Mouse (Mus musculus): ENCODE measurements around the gene Ptprc. TPM values are rescaled to one million over a fixed set of nuclear protein-coding genes. Genes with fewer than 3 reads are reported as not detected.

The Ptprc gene
- polyA plus RNA-seq, 1 experiment: not detected

- Histone ChIP-seq H3K36me3 (ENCODE audit: control insufficient read depth, insufficient read depth, low read length, poor library complexity, severe bottlenecking) (no peaks in the 10 kb centered on the region), H3K9me3 (replicated peaks; ENCODE audit: control insufficient read depth, insufficient read depth, low read length, poor library complexity, severe bottlenecking) (no peaks in the 10 kb centered on the region)
Observed at GRCm38 (mm10) chr1:138085810-138086209, 89.7 kb downstream of the Ptprc start.

DNA sequence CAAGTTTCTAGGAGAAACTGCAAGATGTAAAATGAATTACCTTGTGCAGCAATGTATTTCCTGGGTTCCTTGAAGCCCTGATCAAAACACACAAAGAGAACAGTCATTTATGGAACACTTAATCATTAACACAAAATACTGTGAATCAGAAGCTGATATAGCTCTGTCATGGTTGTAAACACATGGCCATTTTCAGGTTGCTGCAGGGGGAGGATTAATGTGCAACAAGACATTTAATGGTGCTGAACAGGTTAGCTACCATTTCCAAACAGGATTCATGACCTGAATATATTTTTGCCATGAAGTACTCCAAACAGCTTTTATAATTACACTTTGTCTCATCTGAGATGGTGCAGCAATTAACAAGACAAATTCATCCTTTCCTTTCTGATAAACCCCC, 91.8 kb downstream of the Ptprc start:
- TF ChIP-seq CTCF (IDR thresholded peaks at IDR 0.05; ENCODE audit: low read depth, low read length): no peak
- TF ChIP-seq EP300 (IDR thresholded peaks at IDR 0.05; ENCODE audit: insufficient read depth, low read depth, low read length): no peak
- TF ChIP-seq POLR2A (IDR thresholded peaks at IDR 0.05; ENCODE audit: insufficient read depth, low read length): no peak
- H3K4me1 ChIP-seq (ENCODE audit: control insufficient read depth, insufficient read depth, low read length): no peaks in the 10 kb centered on the region
- no peak overlapping the region for H3K9ac ChIP-seq (ENCODE audit: low read depth, poor library complexity, severe bottlenecking)

More at GRCm38 (mm10) chr1:138085810-138086209, 89.7 kb downstream of the Ptprc start:
- H3K27me3 ChIP-seq (ENCODE audit: control insufficient read depth, insufficient read depth, low read length, poor library complexity, severe bottlenecking): no peaks in the 10 kb centered on the region
- no peak overlapping the region for H3K4me3 ChIP-seq (ENCODE audit: low read depth, low read length)
- TF ChIP-seq EP300 (IDR thresholded peaks at IDR 0.05; ENCODE audit: insufficient read depth, low read depth, low read length) (no peak), POLR2A (IDR thresholded peaks at IDR 0.05; ENCODE audit: insufficient read depth, low read length) (no peak), CTCF (IDR thresholded peaks at IDR 0.05; ENCODE audit: low read depth, low read length) (no peak)
- no peaks in the 10 kb centered on the region for H3K4me1 ChIP-seq (ENCODE audit: control insufficient read depth, insufficient read depth, low read length)
- no peak overlapping the region for H3K27ac ChIP-seq (ENCODE audit: insufficient read depth, low read length)
- no peak overlapping the region for H3K9ac ChIP-seq (ENCODE audit: low read depth, poor library complexity, severe bottlenecking)

GRCm38 (mm10) chr1:138080308-138080707, 95.2 kb downstream of the Ptprc start:
- H3K36me3 ChIP-seq (ENCODE audit: control insufficient read depth, insufficient read depth, low read length, poor library complexity, severe bottlenecking): no peaks in the 10 kb centered on the region
- no peaks in the 10 kb centered on the region; the same call in 1 of the 2 replicates for H3K27me3 ChIP-seq (ENCODE audit: control insufficient read depth, insufficient read depth, low read length, poor library complexity, severe bottlenecking)
- no peak overlapping the region for H3K9ac ChIP-seq (ENCODE audit: low read depth, poor library complexity, severe bottlenecking)
- TF ChIP-seq POLR2A (IDR thresholded peaks at IDR 0.05; ENCODE audit: insufficient read depth, low read length) (no peak), CTCF (IDR thresholded peaks at IDR 0.05; ENCODE audit: low read depth, low read length) (no peak), EP300 (IDR thresholded peaks at IDR 0.05; ENCODE audit: insufficient read depth, low read depth, low read length) (no peak)
- H3K4me1 ChIP-seq (ENCODE audit: control insufficient read depth, insufficient read depth, low read length): no peaks in the 10 kb centered on the region
- no peak overlapping the region for H3K27ac ChIP-seq (ENCODE audit: insufficient read depth, low read length)
- peaks cover 3% of the 10 kb centered on the region; the same call in 1 of the 2 replicates for H3K9me3 ChIP-seq (replicated peaks; ENCODE audit: control insufficient read depth, insufficient read depth, low read length, poor library complexity, severe bottlenecking)
- H3K4me3 ChIP-seq (ENCODE audit: low read depth, low read length): no peak overlapping the region

More for the DNA sequence above, 91.8 kb downstream of the Ptprc start:
- peaks cover 3% of the 10 kb centered on the region; the same call in 1 of the 2 replicates for H3K9me3 ChIP-seq (replicated peaks; ENCODE audit: control insufficient read depth, insufficient read depth, low read length, poor library complexity, severe bottlenecking)
- H3K4me3 ChIP-seq (ENCODE audit: low read depth, low read length): no peak overlapping the region
- H3K27ac ChIP-seq (ENCODE audit: insufficient read depth, low read length): no peak overlapping the region
- no peaks in the 10 kb centered on the region for H3K36me3 ChIP-seq (ENCODE audit: control insufficient read depth, insufficient read depth, low read length, poor library complexity, severe bottlenecking)
- no peaks in the 10 kb centered on the region for H3K27me3 ChIP-seq (ENCODE audit: control insufficient read depth, insufficient read depth, low read length, poor library complexity, severe bottlenecking)

DNA sequence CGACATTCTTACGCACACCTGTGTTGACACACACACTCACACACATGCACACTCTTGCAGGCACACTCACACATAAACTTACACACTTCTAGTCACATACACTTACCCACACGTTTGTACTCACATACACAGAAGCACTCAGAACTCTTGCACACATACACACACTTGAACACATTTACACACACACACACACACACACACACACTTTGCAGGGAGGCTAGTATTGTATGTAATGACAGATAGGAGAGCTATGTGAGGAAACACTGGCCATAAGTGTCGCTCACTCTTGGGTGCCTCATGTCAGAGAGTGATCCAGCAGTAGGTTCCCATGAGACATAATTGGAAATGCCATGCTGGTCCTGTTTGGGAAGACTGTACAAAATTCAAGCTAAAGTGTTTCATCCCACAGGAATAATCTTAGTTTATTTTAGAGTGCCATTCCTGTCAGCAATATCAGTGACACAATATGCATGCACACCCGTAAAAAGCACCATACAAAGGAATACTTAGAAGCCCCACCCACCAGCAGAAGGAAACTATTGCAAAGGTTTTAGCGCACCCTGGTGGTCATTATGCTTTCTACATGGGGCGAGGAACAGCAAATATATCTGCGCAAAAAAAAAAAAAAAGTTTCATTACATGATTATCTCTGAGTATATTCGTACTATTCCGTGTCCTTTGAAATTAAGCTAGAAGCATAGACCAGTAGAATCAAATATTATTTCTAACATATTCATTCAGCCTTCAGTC, 131.1 kb downstream of the Ptprc start:
- no peaks in the 10 kb centered on the region for H3K9me3 ChIP-seq (replicated peaks; ENCODE audit: control insufficient read depth, insufficient read depth, low read length, poor library complexity, severe bottlenecking)
- no peaks in the 10 kb centered on the region for H3K4me1 ChIP-seq (ENCODE audit: control insufficient read depth, insufficient read depth, low read length)
- no peaks in the 10 kb centered on the region for H3K36me3 ChIP-seq (ENCODE audit: control insufficient read depth, insufficient read depth, low read length, poor library complexity, severe bottlenecking)
- TF ChIP-seq EP300 (IDR thresholded peaks at IDR 0.05; ENCODE audit: insufficient read depth, low read depth, low read length) (no peak), CTCF (IDR thresholded peaks at IDR 0.05; ENCODE audit: low read depth, low read length) (peak; percentile 11)
- no peak overlapping the region for H3K27ac ChIP-seq (ENCODE audit: insufficient read depth, low read length)
- H3K4me3 ChIP-seq (ENCODE audit: low read depth, low read length): no peak overlapping the region
- no peak overlapping the region for H3K9ac ChIP-seq (ENCODE audit: low read depth, poor library complexity, severe bottlenecking)
- no peaks in the 10 kb centered on the region for H3K27me3 ChIP-seq (ENCODE audit: control insufficient read depth, insufficient read depth, low read length, poor library complexity, severe bottlenecking)

DNA sequence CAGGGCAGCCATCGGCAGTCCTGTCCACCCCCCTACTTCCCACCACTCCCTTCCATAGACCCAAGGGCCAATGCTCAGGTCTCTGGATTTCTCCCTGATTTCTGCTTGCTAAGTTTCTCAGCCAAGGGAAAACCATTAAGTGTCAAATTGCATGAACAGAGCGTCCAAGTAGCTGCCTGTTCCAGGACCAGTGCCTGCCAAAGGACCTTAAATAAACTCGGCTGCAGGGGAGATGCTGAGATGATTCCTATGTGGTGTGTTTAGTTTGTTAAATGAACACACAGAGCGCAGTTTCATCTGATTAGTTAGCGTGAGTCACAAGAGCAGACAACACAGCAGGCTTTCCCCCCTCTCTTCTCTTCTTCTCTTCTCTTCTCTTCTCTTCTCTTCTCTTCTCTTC, 135.0 kb downstream of the Ptprc start:
- TF ChIP-seq POLR2A (IDR thresholded peaks at IDR 0.05; ENCODE audit: insufficient read depth, low read length) (no peak), CTCF (IDR thresholded peaks at IDR 0.05; ENCODE audit: low read depth, low read length) (no peak), EP300 (IDR thresholded peaks at IDR 0.05; ENCODE audit: insufficient read depth, low read depth, low read length) (no peak)
- H3K9me3 ChIP-seq (replicated peaks; ENCODE audit: control insufficient read depth, insufficient read depth, low read length, poor library complexity, severe bottlenecking): no peaks in the 10 kb centered on the region
- H3K4me1 ChIP-seq (ENCODE audit: control insufficient read depth, insufficient read depth, low read length): no peaks in the 10 kb centered on the region
- no peak overlapping the region for H3K27ac ChIP-seq (ENCODE audit: insufficient read depth, low read length)
- H3K4me3 ChIP-seq (ENCODE audit: low read depth, low read length): no peak overlapping the region
- no peaks in the 10 kb centered on the region for H3K36me3 ChIP-seq (ENCODE audit: control insufficient read depth, insufficient read depth, low read length, poor library complexity, severe bottlenecking)
- H3K27me3 ChIP-seq (ENCODE audit: control insufficient read depth, insufficient read depth, low read length, poor library complexity, severe bottlenecking): no peaks in the 10 kb centered on the region
- H3K9ac ChIP-seq (ENCODE audit: low read depth, poor library complexity, severe bottlenecking): no peak overlapping the region

DNA sequence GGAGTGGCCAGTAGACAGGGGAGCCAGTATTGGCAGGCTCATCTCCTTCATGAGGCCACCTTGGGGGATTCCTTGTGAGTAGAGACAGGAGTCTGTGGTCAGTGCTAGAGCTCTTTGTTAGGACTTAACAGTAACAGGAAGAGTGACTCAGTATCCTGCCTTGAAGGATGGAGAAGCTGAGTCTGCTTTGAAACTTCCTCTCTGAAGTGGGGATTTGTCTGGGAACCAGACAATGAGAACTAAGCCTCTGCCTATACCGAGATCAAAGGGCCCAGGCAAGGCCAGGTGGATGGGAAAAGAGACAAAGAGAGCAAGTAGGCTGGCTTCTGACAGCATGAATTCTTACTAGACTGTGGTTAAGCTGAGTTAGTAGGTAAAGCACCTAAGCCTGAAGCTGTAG, 136.3 kb downstream of the Ptprc start:
- Histone ChIP-seq H3K4me3 (ENCODE audit: low read depth, low read length) (no peak overlapping the region), H3K27ac (ENCODE audit: insufficient read depth, low read length) (no peak overlapping the region), H3K36me3 (ENCODE audit: control insufficient read depth, insufficient read depth, low read length, poor library complexity, severe bottlenecking) (no peaks in the 10 kb centered on the region), H3K4me1 (ENCODE audit: control insufficient read depth, insufficient read depth, low read length) (no peaks in the 10 kb centered on the region), H3K27me3 (ENCODE audit: control insufficient read depth, insufficient read depth, low read length, poor library complexity, severe bottlenecking) (no peaks in the 10 kb centered on the region), H3K9me3 (replicated peaks; ENCODE audit: control insufficient read depth, insufficient read depth, low read length, poor library complexity, severe bottlenecking) (no peaks in the 10 kb centered on the region), H3K9ac (ENCODE audit: low read depth, poor library complexity, severe bottlenecking) (no peak overlapping the region)
- no peak for TF ChIP-seq EP300 (IDR thresholded peaks at IDR 0.05; ENCODE audit: insufficient read depth, low read depth, low read length)

Data from ES-Bruce4 (cell line).